Comparison of ENCODE assay signal across 33 mouse cellular contexts in the genomic region with DNA sequence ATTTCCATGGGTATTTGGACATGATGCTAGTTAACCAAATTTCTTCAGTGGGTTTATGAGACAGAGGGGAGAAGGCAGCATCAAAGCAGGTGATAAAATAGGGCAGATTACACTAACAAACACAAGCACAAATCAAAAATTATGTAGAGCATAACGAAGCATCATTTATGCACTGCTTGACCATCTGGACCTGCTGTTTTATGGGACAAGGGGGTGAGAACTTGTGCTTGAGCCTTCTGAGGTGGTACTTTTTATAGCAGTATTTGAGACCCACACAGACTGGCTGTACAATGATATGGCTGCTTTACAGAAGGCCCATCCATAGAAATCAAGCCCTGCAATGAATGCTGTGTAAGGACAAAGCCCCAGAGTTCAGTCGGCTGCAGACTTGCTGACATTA. TPM values are rescaled to one million over a fixed set of nuclear protein-coding genes. Genes with fewer than 3 reads are reported as not detected.
A peak's percentile ranks its signal among the peaks of the same experiment; 100 is the strongest.
DNase-seq lines count a peak whose midpoint lies in the region; ATAC-seq and TF ChIP-seq lines count a peak whose summit lies in the region.
"Had no signal": no experiment of that assay in that cellular context is flagged by ENCODE, and none has a peak within 500 bp of the region (broad histone marks: within the 10 kb centered on the region; RNA-seq: fewer than 3 reads in every experiment).

No protein-coding gene starts in this region.

- H3K27ac ChIP-seq in hindbrain, postnatal 0 days, result no peak overlapping the region
- no peak overlapping the region for H3K27ac ChIP-seq in hindbrain, embryonic 13.5 days
- H3K27ac ChIP-seq in neural tube, embryonic 15.5 days (replicated peaks), result no peak overlapping the region
- H3K27ac ChIP-seq: embryonic facial prominence, embryonic 12.5 days; forebrain, embryonic 15.5 days; gastrocnemius, adult 2 months; left cerebral cortex, adult 2 months; limb, embryonic 12.5 days; liver, embryonic 15.5 days; neural tube, embryonic 12.5 days; stomach, postnatal 0 days had no signal

- H3K4me1 ChIP-seq in hindbrain, postnatal 0 days (ENCODE audit: insufficient read depth, low read length), result no peaks in the 10 kb centered on the region
- no peaks in the 10 kb centered on the region for H3K4me1 ChIP-seq in hindbrain, embryonic 13.5 days (replicated peaks)
- H3K4me1 ChIP-seq in neural tube, embryonic 15.5 days, result no peaks in the 10 kb centered on the region
- H3K4me1 ChIP-seq: embryonic facial prominence, embryonic 12.5 days; forebrain, embryonic 15.5 days; liver, embryonic 15.5 days; neural tube, embryonic 12.5 days had no signal

- no peaks in the 10 kb centered on the region for H3K36me3 ChIP-seq in hindbrain, postnatal 0 days (ENCODE audit: insufficient read depth, low read length)
- H3K36me3 ChIP-seq in hindbrain, embryonic 13.5 days, result no peaks in the 10 kb centered on the region
- H3K36me3 ChIP-seq in neural tube, embryonic 15.5 days, result no peaks in the 10 kb centered on the region
- H3K36me3 ChIP-seq: embryonic facial prominence, embryonic 12.5 days; forebrain, embryonic 15.5 days; limb, embryonic 12.5 days; liver, embryonic 15.5 days; neural tube, embryonic 12.5 days had no signal

- 59% methylated on average over 2 of the region's 2 CpGs for WGBS in hindbrain, postnatal 0 days
- WGBS in hindbrain, embryonic 13.5 days, result 81% methylated on average over 2 of the region's 2 CpGs
- 40% methylated on average over 2 of the region's 2 CpGs for WGBS in neural tube, embryonic 15.5 days

- H3K9ac ChIP-seq in hindbrain, postnatal 0 days (replicated peaks; ENCODE audit: low read length), result no peak overlapping the region
- no peak overlapping the region for H3K9ac ChIP-seq in hindbrain, embryonic 13.5 days
- no peak overlapping the region for H3K9ac ChIP-seq in neural tube, embryonic 15.5 days (replicated peaks)
- H3K9ac ChIP-seq: embryonic facial prominence, embryonic 12.5 days; forebrain, embryonic 15.5 days; limb, embryonic 12.5 days; liver, embryonic 15.5 days; lung, embryonic 14.5 days; neural tube, embryonic 12.5 days had no signal

- DNase-seq in hindbrain, postnatal 0 days (ENCODE audit: low spot score), result peak; percentile 5
- peak; percentile 11 to 19 for DNase-seq in cerebellum, adult 18-20 months
- peak; percentile 3 to 20 for DNase-seq in cerebellum, postnatal 10 days
- no peak for DNase-seq in Muller cell, postnatal 12 days (ENCODE audit: inconsistent ontology term)
- no peak for DNase-seq in right cerebral cortex, postnatal 4 days
- DNase-seq: adrenal gland, postnatal 10 days; B cell, adult 2 months; embryo, embryonic 11 days; gastrocnemius, adult 2 months; gastrocnemius, postnatal 36 days; heart, adult 18-20 months; heart, postnatal 36 days; kidney, adult 9 months; kidney, postnatal 10 days; lung, embryonic 14.5 days; lung, postnatal 14 days; midbrain, embryonic 14.5 days; right cerebral cortex, postnatal 25 days; spleen, adult 18-20 months; thymus, adult 18-20 months; thymus, postnatal 25 days had no signal

- no peak overlapping the region for H3K4me3 ChIP-seq in hindbrain, postnatal 0 days (ENCODE audit: low read length)
- no peak overlapping the region for H3K4me3 ChIP-seq in hindbrain, embryonic 13.5 days
- no peak overlapping the region for H3K4me3 ChIP-seq in neural tube, embryonic 15.5 days (replicated peaks)
- H3K4me3 ChIP-seq: embryonic facial prominence, embryonic 12.5 days; forebrain, embryonic 15.5 days; gastrocnemius, adult 2 months; left cerebral cortex, adult 2 months; limb, embryonic 12.5 days; liver, embryonic 15.5 days; neural tube, embryonic 12.5 days had no signal

- H3K4me2 ChIP-seq in hindbrain, postnatal 0 days (ENCODE audit: low read depth, low read length), result no peak overlapping the region
- H3K4me2 ChIP-seq in hindbrain, embryonic 13.5 days, result no peak overlapping the region
- H3K4me2 ChIP-seq in neural tube, embryonic 15.5 days, result no peak overlapping the region
- H3K4me2 ChIP-seq: embryonic facial prominence, embryonic 12.5 days; forebrain, embryonic 15.5 days; heart, embryonic 11.5 days; limb, embryonic 12.5 days; liver, embryonic 15.5 days; lung, embryonic 14.5 days; neural tube, embryonic 12.5 days had no signal

- H3K27me3 ChIP-seq in hindbrain, postnatal 0 days (ENCODE audit: insufficient read depth, low read length), result no peaks in the 10 kb centered on the region
- no peaks in the 10 kb centered on the region for H3K27me3 ChIP-seq in hindbrain, embryonic 13.5 days
- no peaks in the 10 kb centered on the region for H3K27me3 ChIP-seq in neural tube, embryonic 15.5 days (replicated peaks)
- H3K27me3 ChIP-seq: embryonic facial prominence, embryonic 12.5 days; forebrain, embryonic 15.5 days; limb, embryonic 12.5 days; liver, embryonic 15.5 days; neural tube, embryonic 12.5 days had no signal

- no peak for ATAC-seq in hindbrain, postnatal 0 days
- no peak for ATAC-seq in hindbrain, embryonic 13.5 days (ENCODE audit: low FRiP score)
- peak; percentile 70 for ATAC-seq in neural tube, embryonic 15.5 days (ENCODE audit: low FRiP score)
- ATAC-seq: activated CD4-positive, CD25-positive, alpha-beta regulatory T cell, adult 4 months; forebrain, embryonic 15.5 days; intestine, postnatal 0 days had no signal

- no peak for TF ChIP-seq CTCF in hindbrain, postnatal 0 days (IDR thresholded peaks at IDR 0.05; ENCODE audit: low read depth)

- H3K9me3 ChIP-seq in hindbrain, postnatal 0 days (ENCODE audit: low read length), result no peaks in the 10 kb centered on the region
- no peaks in the 10 kb centered on the region for H3K9me3 ChIP-seq in hindbrain, embryonic 13.5 days
- H3K9me3 ChIP-seq in neural tube, embryonic 15.5 days (replicated peaks), result no peaks in the 10 kb centered on the region
- H3K9me3 ChIP-seq: embryonic facial prominence, embryonic 12.5 days; forebrain, embryonic 15.5 days; limb, embryonic 12.5 days; liver, embryonic 15.5 days; neural tube, embryonic 12.5 days had no signal

RNA-seq across cellular contexts. Expression of a gene that starts 46.9 kb away (rescaled TPM):
- 0.73 and 4.6 TPM in 2 replicates for total RNA-seq in hindbrain, postnatal 0 days (2014; rRNA removed)
- 1.1 and 2.4 TPM in 2 replicates for polyA plus RNA-seq in hindbrain, postnatal 0 days (2015; fragmentation: Nextera tagmentation; extraction: Ambion mirVana)
- polyA plus RNA-seq in hindbrain, embryonic 13.5 days (2015; fragmentation: Nextera tagmentation; extraction: Ambion mirVana), result 0.68 and 1.00 TPM in 2 replicates
- 1.5 and 4.1 TPM in 2 replicates for polyA plus RNA-seq in neural tube, embryonic 15.5 days (2015; fragmentation: Nextera tagmentation; extraction: Ambion mirVana)

Comparison
In these comparisons a context has a peak if more than half of its experiments do, and no peak if none do; other contexts are left out.
1. DNase-seq: peak in hindbrain, postnatal 0 days (single experiment), cerebellum, adult 18-20 months (2 of 2) and cerebellum, postnatal 10 days (2 of 2); none in Muller cell, postnatal 12 days (single experiment) and right cerebral cortex, postnatal 4 days (single experiment).